Mouse (Mus musculus): ENCODE measurements at regions not wholly inside any gene's neighbourhood (a gene's known extent, or its start where the extent isn't known, plus 50 kb on each side); places are given as distances from the start of the nearest gene placed in this dataset.

- H3K4me1 ChIP-seq (ENCODE audit: control insufficient read depth, insufficient read depth, low read length): no peaks in the 10 kb centered on the region
- ATAC-seq (replicated peaks; ENCODE audit: insufficient number of reproducible peaks, low FRiP score, low TSS enrichment, low read depth) (no peak), DNase-seq (ENCODE audit: low spot score) (no peak)
- H3K27me3 ChIP-seq (ENCODE audit: control insufficient read depth, insufficient read depth, low read length): no peaks in the 10 kb centered on the region
- no peak overlapping the region for H3K4me2 ChIP-seq (ENCODE audit: low read depth, low read length)
- H3K36me3 ChIP-seq (replicated peaks; ENCODE audit: control insufficient read depth, insufficient read depth, low read depth, low read length): no peaks in the 10 kb centered on the region
- H3K27ac ChIP-seq (replicated peaks; ENCODE audit: low read depth, low read length): no peak overlapping the region
- WGBS: 86% methylated on average over 3 of the region's 3 CpGs
- no peaks in the 10 kb centered on the region for H3K9me3 ChIP-seq (replicated peaks; ENCODE audit: control insufficient read depth, low read length)
- H3K9ac ChIP-seq (replicated peaks; ENCODE audit: low read length): no peak overlapping the region
- H3K4me3 ChIP-seq (ENCODE audit: low read depth, low read length): no peak overlapping the region
These were observed 409.2 kb upstream of the 4931417E11Rik start for GRCm38 (mm10) chr6:73878662-73879061.

DNA sequence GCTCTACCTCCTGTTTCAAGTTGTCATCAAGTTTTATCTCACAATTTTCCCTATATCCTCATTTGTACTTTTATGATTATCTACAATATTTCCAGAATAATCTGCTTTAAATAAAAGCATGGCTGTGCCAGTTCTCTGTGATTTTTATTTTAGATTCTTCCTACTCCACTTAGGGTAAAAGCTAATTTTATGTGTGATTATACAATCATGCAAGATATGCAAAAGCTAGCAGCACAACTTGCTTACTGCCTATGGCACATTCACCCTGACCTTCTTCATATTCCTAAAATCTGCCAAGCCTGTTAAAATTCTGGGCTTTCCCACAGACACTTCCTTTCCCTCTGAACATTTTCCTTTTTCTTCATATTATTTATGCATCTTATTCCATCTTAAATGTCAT lies 399.2 kb upstream of the 4931417E11Rik start:
- Histone ChIP-seq H3K27ac (replicated peaks; ENCODE audit: low read depth, low read length) (no peak overlapping the region), H3K27me3 (ENCODE audit: control insufficient read depth, insufficient read depth, low read length) (no peaks in the 10 kb centered on the region), H3K9me3 (replicated peaks; ENCODE audit: control insufficient read depth, low read length) (no peaks in the 10 kb centered on the region), H3K4me3 (ENCODE audit: low read depth, low read length) (no peak overlapping the region), H3K9ac (replicated peaks; ENCODE audit: low read length) (no peak overlapping the region), H3K36me3 (replicated peaks; ENCODE audit: control insufficient read depth, insufficient read depth, low read depth, low read length) (no peaks in the 10 kb centered on the region), H3K4me1 (ENCODE audit: control insufficient read depth, insufficient read depth, low read length) (no peaks in the 10 kb centered on the region), H3K4me2 (ENCODE audit: low read depth, low read length) (no peak overlapping the region)
- no peak for DNase-seq (ENCODE audit: low spot score)
- no peak for ATAC-seq (replicated peaks; ENCODE audit: insufficient number of reproducible peaks, low FRiP score, low TSS enrichment, low read depth)
